Mouse (Mus musculus): ENCODE results near the gene Arhgap17.

- TF ChIP-seq POLR2A (IDR thresholded peaks at IDR 0.05; ENCODE audit: borderline replicate concordance, low read depth, low read length) (no peak), CTCF (IDR thresholded peaks at IDR 0.05; ENCODE audit: low read depth, low read length) (no peak)
These were observed 13.6 kb downstream of the Arhgap17 start for GRCm38 (mm10) chr7:123356158-123356557.

All from bone marrow macrophage, adult 2 months (primary cell).